Mouse (Mus musculus): ENCODE measurements around the gene Gm960. TPM values are rescaled to one million over a fixed set of nuclear protein-coding genes. Genes with fewer than 3 reads are reported as not detected.
"Not testable (repeated sequence)": the region's sequence is repeated elsewhere in the genome, so short reads cannot be mapped to it uniquely, and the experiment has no call there.

The Gm960 gene
- polyA plus RNA-seq, 3 experiments from 2014 or later: not detected

DNA sequence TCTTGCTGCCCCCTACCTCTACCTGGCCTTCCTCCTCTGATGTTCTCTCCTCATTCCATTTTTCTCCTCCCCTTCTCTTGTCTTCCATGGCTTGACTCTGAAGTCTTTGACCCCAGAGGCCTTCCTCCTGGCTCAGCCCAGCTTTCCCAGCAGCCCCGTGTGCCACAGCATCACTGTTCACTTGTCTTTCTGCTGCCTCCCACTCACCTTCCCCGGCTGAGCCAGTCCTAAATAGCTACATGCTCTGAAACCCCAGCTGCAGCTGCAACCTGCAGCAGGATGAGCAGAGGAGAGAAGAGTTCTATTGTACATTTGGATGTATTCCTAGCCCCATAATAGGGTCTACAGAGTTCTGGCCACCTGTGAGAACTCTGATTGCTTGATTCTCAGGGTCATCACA lies 111.0 kb downstream of the Gm960 start:
- no peak for ATAC-seq

GRCm38 (mm10) chr19:4586783-4587182 lies 111.7 kb downstream of the Gm960 start:
- ATAC-seq: not testable (repeated sequence)

GRCm38 (mm10) chr19:4583856-4584255 lies 114.6 kb downstream of the Gm960 start:
- no peak for ATAC-seq

- ATAC-seq: no peak
Measured at GRCm38 (mm10) chr19:4579296-4579695, 119.2 kb downstream of the Gm960 start.

DNA sequence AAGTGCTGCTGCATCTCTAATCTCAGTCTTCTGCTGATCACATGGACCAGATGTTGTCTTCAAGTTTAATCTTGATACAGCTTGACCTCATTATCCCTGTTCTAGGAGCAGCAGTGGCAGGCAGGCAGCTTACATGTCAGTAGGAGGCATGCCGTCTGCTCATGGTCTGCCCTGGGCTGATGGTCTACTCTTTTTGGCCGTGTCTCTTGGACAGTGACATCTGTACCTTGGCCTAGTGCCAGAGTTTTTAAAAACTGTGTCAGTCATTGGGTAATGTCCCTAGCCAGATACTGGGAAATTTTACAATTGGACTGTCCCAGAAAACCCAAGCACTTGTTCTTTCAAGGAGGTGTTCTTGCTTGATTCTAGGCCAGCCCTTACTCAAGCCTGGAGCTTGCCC lies 119.7 kb downstream of the Gm960 start:
- no peak for ATAC-seq

Other genes with a start within 250 kb of the Gm960 start
- gene Syt12, start 221.2 kb downstream of the Gm960 start, polyA plus RNA-seq (2017; shearing (Covaris generic)): under 1 TPM in 1 of 3 experiments, not detected in 2; 0.20 TPM
- gene 2010003K11Rik, start 200.1 kb downstream of the Gm960 start, polyA plus RNA-seq (2017; shearing (Covaris generic)): not detected
- gene Pcx, start 188.2 kb downstream of the Gm960 start, polyA plus RNA-seq (2017; shearing (Covaris generic)): 1 to 10 TPM in 1 of 3 experiments, under 1 TPM in 2; 0.67 to 1.3 (median 0.69) TPM
- under 1 TPM in 1 of 3 experiments, not detected in 2; 0.18 TPM for gene Lrfn4, start 83.0 kb downstream of the Gm960 start, polyA plus RNA-seq (2017; shearing (Covaris generic))
- 10 to 100 TPM; 41.4 to 48.1 (median 42.1) TPM for gene Rce1, start 73.0 kb downstream of the Gm960 start, polyA plus RNA-seq (2017; shearing (Covaris generic))
- gene Sptbn2, start 12.5 kb upstream of the Gm960 start, polyA plus RNA-seq (2017; shearing (Covaris generic)): under 1 TPM in 2 of 3 experiments, not detected in 1; 0.17 to 0.20 TPM
- gene Rbm4b, start 57.8 kb upstream of the Gm960 start, polyA plus RNA-seq (2017; shearing (Covaris generic)): 100 to 1,000 TPM in 1 of 3 experiments, 10 to 100 TPM in 2; 59.9 to 134 (median 96.8) TPM
- gene Rbm4, start 95.2 kb upstream of the Gm960 start, polyA plus RNA-seq (2017; shearing (Covaris generic)): 10 to 100 TPM; 30.3 to 45.0 (median 35.3) TPM
- gene Gm21992, start 112.9 kb upstream of the Gm960 start, polyA plus RNA-seq (2017; shearing (Covaris generic)): 10 to 100 TPM; 32.0 to 43.4 (median 35.6) TPM
- gene Rbm14, start 113.0 kb upstream of the Gm960 start, polyA plus RNA-seq (2017; shearing (Covaris generic)): 10 to 100 TPM; 18.8 to 43.7 (median 19.1) TPM
- gene Ccs, start 140.7 kb upstream of the Gm960 start, polyA plus RNA-seq (2017; shearing (Covaris generic)): 10 to 100 TPM; 47.2 to 94.6 (median 80.5) TPM
- not detected for gene Ccdc87, start 140.7 kb upstream of the Gm960 start, polyA plus RNA-seq (2017; shearing (Covaris generic))
- gene Ctsf, start 156.5 kb upstream of the Gm960 start, polyA plus RNA-seq (2017; shearing (Covaris generic)): 1 to 10 TPM in 2 of 3 experiments, not detected in 1; 2.2 to 5.0 TPM
- under 1 TPM in 1 of 3 experiments, not detected in 2; 0.36 TPM for gene Actn3, start 179.2 kb upstream of the Gm960 start, polyA plus RNA-seq (2017; shearing (Covaris generic))
- 1 to 10 TPM; 5.1 to 6.7 (median 6.7) TPM for gene Zdhhc24, start 180.0 kb upstream of the Gm960 start, polyA plus RNA-seq (2017; shearing (Covaris generic))
- gene Bbs1, start 208.0 kb upstream of the Gm960 start, polyA plus RNA-seq (2017; shearing (Covaris generic)): 1 to 10 TPM in 1 of 3 experiments, under 1 TPM in 1, not detected in 1; 0.41 to 1.0 TPM
- 10 to 100 TPM; 45.9 to 56.8 (median 47.7) TPM for gene Dpp3, start 229.6 kb upstream of the Gm960 start, polyA plus RNA-seq (2017; shearing (Covaris generic))
- gene Peli3, start 244.5 kb upstream of the Gm960 start, polyA plus RNA-seq (2017; shearing (Covaris generic)): under 1 TPM in 1 of 3 experiments, not detected in 2; 0.39 TPM

All from inflammation-experienced regulatory T-cells, adult 6 months (primary cell).